Mouse (Mus musculus): ENCODE data around the gene Myrip.

DNA sequence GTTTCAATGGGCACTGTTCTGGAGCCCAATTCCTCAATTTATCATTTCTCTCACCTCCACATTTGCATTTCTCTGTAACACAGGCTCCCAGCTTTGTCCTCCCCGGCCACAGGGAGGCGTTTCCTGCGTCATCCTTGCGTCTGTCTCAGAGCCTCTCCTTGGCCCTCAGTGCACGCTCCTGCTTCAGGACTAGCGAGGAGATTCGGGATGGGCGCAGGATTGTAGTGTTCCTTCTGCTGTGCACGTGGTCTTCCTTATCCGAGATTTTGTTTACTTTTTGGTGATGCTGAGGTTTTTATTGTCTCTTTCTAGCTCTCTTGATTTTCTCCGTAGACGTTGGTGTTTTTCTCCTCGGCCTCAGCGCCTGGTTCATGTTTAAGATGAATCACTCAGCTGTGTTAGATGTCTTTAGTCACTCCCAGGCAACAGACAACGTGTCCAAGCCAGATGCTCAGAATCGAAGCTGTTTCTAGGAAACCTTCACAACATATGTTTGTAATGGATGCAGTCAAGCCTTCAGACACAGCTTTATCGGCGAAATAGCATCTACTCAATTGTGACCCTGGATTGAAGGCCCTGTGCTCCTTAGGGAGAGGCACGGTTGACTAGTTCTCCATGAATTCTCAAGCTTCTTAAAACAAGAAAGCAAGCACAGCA is 218.3 kb downstream of the Myrip start:
- TF ChIP-seq GATA1 (IDR thresholded peaks at IDR 0.05; ENCODE audit: low read depth, low read length) = no peak
- no peak for TF ChIP-seq POLR2A (IDR thresholded peaks at IDR 0.05; ENCODE audit: control insufficient read depth in 1 of 2, insufficient read depth in 1 of 2, low read depth in 1 of 2, low read length in 2 of 2, poor library complexity in 1 of 2)
- no peak for TF ChIP-seq CTCF (IDR thresholded peaks at IDR 0.05 in 2 of 3, conservative IDR thresholded peaks at IDR 0.05 in 1 of 3; ENCODE audit: control insufficient read depth in 1 of 3, insufficient read depth in 1 of 3, low read depth in 2 of 3, low read length in 3 of 3, poor library complexity in 1 of 3, severe bottlenecking in 1 of 3)
- no peak for TF ChIP-seq TCF12 (IDR thresholded peaks at IDR 0.05; ENCODE audit: low read depth, low read length)
- TF ChIP-seq MXI1 (IDR thresholded peaks at IDR 0.05; ENCODE audit: low read depth, low read length) = no peak
- no peak for TF ChIP-seq EP300 (IDR thresholded peaks at IDR 0.05; ENCODE audit: low read depth in 1 of 2, low read length in 2 of 2)
- TF ChIP-seq NRF1 (IDR thresholded peaks at IDR 0.05; ENCODE audit: insufficient read depth, low read depth, low read length, poor library complexity, severe bottlenecking) = no peak
- no peak for TF ChIP-seq POLR2AphosphoS2 (IDR thresholded peaks at IDR 0.05; ENCODE audit: low read length)
- no peak for TF ChIP-seq GABPA (IDR thresholded peaks at IDR 0.05; ENCODE audit: low read depth, low read length)
- no peak for TF ChIP-seq MAFK (IDR thresholded peaks at IDR 0.05; ENCODE audit: borderline replicate concordance, low read depth, low read length)

Measured in MEL (cell line).